Mouse (Mus musculus) frontal cortex, adult (tissue): ENCODE measurements at regions not wholly inside any gene's neighbourhood (a gene's known extent, or its start where the extent isn't known, plus 50 kb on each side); places are given as distances from the start of the nearest gene placed in this dataset.
A peak's percentile ranks its signal among the peaks of the same experiment; 100 is the strongest.

Source experiments
- ATAC-seq: cut with Nextera tagmentation; 2 replicates; pipeline ENCODE4 v1.9.2; 2017; ENCODE audit warnings: mild to moderate bottlenecking, moderate library complexity, mixed read lengths; ENCODE audit not compliant: low TSS enrichment

DNA sequence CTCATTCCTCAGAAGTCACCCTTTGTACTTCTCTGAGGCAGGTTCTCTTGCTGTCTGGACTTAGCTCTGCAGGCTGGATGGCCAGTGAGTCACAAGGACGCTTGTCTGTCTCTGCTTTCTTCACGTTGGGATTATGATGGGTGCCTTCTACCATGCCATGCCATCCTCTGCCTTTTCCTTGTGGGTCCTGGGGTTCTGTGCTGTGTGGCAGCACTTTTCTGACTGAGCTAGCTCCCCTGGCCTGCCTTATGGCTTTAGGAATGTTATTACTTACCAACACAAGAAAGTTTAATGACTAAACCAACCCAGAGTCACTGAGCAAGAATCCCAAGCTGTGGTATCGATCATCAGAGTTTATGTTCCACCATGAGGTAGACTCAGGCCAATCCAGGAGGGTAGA is 280.7 kb downstream of the Gm49356 start:
- no peak for ATAC-seq

DNA sequence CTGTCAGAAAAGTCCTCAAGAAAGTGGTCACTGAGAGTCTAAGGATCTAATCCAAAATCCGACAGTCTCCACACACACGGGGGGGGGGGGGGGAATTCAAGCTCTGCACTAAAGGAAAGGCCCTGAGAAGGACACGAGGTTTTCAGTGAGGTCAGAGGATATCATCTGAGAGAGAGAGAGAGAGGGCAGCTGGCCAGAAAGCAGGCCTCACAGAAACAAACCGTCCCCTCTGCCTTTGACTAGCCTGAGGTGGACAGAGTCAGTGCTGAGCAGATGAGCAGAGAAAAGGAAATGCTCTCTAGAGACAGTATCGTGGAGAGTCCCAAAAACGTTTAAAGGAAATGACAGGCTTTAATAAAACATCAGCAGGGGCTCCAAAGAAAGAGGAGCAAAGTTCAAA is 282.0 kb downstream of the Gm49356 start:
- no peak for ATAC-seq

DNA sequence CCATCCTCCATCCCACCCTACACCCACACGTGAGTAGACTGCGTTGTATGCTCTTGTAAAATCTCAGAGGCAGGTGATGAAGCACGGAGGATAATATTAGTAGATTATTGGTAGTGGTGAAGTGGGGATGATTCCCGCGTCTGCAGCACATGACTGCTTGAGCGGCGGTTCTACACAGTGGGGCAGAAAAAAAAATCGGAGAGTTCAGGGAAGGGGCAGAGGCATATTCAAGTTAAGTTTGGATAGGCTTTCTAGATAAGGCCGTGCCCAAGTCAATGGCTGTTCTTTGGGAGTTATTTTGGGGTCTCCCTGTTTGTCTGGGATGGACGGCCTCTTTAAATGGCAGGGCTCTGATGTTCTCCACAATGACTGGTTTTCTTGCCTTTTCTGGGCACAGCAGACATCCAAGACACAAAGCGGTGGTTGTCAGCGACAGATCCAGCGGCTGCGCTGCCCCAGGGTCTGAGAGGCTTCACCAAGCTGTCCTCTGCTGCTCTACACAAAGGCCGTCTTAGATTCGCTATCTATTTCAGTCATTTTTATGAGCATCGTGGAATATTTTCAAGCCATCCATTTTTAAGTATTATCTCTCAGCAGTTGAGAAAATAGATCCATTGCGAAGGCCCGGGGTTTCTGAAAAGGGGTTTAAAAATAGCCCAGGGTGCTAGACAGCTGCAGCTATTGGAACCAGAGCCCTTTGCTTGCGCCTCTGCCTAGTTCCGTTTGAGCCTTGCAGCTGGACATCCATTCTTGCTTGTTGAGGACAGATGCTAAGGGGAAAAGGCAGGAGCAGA is 284.6 kb downstream of the Gm49356 start:
- peak; percentile 74 for ATAC-seq

DNA sequence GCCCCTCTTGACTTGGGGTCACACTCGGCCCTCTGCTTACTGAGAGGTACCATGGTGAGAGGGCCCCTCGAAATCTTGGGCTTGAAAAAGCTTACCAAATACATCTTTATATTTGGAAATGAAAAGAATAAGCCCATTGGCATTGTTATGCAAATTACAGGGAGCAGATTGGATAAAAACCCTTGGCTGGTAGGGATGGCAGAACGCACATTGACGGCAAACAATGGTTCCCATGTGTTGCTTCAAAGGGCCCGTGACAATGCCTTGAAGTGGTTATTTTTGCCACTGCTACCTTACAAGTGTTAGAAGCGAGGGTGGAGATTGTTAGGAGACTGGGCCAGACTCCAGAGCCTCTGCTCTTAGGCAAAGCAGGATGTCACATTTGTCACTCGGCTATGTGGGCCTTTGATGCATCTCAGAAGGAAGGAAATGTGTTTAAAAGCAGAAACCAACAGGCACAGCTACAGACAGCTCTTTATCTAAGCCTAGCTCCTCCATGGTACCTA is 285.2 kb downstream of the Gm49356 start:
- peak; percentile 57 for ATAC-seq

DNA sequence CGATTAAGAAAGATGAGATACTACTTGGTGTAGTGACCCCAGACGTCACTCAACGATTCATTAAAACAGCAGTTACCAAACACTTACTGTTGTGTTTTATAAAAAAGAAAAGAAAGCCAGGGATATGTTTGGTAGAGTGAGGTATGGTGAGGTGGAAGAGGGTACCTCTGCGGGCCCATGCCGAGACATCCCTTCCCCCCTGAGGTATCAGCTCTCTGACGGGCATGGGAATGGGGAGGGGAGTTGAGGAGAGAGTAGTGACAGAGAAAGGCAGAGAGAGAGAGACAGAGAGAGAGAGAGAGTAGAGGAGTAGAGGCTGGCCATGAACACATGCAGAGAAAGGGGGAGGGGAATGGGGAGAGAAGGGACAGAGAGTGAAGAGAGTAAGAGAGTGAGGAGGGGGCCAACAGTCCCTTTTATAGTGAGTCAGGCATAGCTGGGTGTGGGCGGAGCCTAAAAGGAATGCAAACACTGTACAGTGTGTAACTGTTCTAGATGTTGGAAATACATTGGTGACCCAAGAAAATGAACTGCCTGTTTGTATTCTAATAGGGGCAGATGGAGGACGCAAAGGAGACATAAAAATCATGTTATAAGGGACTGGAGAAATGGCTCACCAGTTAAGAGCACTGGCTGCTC is 285.9 kb downstream of the Gm49356 start:
- no peak for ATAC-seq

DNA sequence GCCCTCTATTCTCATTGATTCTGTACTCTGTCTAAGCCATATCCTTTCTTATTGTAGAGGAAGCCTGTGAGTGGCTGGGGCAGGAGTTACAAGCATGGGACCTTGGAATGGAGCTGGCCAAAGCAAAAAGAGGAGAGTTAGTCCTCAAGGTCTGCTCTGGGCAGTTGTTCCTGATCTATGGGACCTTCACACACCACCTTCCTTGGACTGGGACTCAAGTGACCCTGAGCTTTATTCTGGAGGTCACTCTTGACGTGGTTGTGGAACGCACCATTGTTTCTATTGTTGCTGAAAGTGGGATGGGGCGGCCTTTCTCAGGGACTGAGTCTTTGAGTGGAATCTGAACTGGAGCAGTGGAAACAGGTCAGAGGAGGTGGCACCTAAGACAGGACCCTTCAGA is 291.0 kb downstream of the Gm49356 start:
- ATAC-seq, result no peak

DNA sequence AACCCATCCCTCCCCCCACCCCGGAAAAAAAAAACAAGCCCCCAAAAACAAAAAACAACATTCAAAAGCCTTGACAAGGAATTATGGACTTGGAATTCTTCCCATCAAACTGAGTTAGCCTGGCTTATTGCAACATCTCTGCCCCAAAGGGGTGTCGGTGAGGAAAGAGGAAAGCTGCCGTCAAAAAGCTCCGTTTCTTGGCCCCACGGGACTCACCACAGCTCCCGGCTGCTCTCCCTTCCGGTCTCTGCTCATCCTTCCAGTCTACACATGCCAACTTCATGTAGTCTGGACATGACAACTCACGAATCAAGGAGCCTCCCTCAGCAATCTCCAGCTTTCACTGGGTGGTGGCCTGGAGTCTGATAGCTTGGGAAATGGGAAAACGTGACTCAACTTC is 295.4 kb downstream of the Gm49356 start:
- no peak for ATAC-seq

DNA sequence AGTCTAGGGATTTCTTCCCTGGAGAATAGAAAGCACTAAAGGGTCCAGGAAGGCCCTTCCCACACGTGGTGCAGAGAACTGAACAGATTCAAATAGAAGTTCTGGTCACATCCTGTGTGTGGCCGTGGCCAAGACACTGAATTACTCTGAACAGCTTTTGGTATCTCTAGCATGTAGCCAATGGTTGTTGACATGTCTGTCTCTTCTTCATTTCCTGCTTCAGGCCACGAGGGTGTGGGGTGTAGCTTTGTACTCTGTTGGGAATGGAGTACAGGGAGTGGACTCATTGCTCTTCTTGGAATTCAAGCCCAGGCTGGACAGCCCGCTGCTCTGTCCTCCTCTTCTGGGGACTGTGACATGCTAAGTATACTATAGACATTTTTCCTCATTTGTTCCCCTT is 298.5 kb downstream of the Gm49356 start:
- ATAC-seq, result no peak

DNA sequence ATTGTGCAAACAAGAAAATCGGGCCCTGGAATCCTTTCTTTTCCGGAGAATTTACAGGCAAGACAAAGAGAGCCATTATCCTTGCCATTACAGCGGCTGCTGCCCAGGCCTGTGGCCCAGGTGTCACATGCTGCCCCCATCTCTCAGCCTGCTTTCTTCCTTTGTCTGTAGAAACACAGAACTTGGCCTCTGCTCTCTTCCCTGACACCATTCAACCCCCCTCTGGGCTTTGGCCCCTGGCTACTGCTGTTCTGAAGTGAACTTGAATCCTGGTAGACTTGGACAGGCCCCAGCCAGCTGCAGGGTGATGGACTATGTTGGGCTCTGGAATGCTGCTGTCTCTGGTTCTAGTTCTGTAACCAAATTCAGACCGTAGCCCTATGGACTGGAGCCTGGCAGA is 299.3 kb downstream of the Gm49356 start:
- ATAC-seq, result peak; percentile 65

DNA sequence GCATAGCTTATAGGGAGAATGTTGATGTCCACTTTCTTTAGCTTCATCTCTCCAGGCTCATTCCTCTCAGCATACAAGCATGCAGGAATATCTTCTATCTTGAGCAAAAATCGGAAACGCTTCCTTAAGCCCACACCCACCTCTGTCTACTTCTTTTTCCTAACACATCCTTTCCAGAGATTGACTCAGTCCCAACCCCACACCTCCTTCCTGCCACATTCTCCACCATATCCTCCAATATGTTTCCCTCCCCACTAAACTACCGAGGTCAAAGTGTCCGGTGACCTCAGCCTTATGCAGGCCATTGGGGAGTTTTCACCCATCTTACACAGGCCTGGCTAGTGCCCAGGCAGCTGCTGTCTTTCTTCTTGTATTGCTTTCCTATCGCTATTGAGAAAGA is 301.4 kb downstream of the Gm49356 start:
- no peak for ATAC-seq

DNA sequence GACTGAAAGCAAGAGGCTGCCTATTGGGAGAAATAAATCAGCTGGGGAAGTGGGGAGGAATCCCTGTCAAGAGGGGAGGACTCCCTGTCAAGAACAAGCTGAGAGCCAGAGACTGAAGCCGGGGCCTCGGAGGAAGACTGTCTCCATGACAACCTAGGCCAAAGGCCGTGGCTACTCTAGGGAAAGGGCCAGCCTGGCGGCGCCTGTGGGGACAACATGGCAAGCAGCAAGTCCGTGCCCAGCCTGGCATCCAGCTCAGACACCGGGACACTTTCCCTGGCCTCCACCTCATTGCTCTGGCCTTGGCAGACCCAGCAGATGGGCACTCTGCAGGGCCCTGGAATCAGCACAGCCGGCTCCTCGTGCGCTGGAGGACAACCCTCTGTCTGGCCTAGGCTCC is 305.3 kb downstream of the Gm49356 start:
- ATAC-seq, result peak; percentile 41

DNA sequence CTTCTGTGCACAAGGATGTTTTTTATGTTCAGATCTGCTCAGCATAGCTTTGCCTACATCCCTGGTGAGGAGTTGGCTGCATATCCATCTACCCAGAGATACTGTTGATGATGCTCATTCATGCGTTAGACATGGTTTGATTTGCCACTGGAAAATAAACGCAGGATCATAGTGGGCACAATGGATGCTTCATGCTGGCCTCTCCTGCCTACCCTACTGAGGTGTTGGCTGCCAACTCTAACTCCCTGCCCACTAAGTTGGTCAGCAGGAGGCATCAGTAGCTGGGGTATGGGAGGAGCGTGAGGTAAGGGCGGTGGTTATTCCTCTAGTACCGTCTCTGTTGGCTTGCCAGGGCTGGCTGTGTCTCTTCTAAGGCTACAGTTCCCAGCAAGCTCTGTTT is 307.3 kb downstream of the Gm49356 start:
- ATAC-seq, result no peak

DNA sequence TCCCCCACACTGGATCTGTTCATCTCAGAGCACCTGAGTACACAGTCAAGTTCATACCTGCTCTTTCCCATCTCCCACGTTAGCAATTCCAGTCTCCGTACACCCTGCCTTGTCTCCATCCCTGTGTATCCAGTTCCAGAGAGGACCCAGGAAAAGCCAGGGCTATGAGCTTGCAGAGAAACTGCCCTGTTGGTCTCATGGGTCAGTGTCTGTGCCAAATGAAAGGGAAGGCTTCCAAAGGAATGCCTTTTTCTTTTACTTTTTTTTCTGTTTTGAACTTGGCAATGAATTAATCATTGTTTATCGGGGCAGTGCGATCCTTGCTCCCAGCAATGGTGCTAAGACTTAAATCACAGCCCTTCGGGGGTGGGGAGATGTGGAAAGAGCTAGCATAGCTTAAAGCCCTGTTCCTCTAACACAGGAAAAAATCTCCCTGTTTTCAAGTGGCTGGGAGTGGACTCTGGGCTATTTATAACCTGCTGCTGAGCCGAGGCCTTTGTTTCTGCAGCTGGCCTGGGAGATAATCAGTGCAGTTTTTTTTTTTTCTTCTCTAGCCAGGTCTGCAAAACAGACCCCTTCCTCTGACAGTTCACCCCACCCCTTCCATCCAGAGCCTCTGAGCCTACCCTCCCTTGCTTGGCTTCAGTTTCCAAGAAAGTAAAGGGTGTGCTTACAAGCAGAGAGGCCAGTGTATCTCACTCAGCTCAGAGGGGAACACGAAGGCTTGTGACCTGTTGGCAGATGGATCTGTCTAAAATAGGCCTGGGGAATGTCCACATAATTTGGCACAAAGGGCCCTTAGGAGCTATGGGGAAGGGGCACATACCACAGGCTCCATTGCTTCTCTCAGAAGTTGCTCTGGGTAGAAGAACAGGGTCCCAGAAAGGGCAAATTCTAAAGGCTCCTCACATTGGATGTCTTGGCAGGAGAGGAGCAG is 308.6 kb downstream of the Gm49356 start:
- ATAC-seq, result peak; percentile 64

DNA sequence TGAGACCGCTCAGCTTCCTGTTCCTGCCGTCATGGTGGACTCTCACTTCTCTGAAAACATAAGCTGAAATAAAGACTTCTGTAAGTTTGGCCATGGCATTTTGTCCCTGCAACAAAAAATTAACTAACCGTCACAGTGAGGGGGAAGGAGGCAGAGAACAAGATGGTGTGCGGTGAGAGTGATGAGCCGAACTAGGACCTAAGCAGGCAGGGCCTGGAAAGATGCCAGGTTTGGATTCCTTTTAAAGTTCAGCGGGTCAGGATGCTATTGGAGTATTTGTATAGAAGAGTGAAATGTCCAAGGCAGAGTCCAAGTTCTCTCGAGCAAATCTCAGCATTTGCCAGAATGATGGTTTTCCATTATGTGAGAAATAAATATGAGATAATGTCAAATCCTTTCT is 312.3 kb downstream of the Gm49356 start:
- no peak for ATAC-seq

DNA sequence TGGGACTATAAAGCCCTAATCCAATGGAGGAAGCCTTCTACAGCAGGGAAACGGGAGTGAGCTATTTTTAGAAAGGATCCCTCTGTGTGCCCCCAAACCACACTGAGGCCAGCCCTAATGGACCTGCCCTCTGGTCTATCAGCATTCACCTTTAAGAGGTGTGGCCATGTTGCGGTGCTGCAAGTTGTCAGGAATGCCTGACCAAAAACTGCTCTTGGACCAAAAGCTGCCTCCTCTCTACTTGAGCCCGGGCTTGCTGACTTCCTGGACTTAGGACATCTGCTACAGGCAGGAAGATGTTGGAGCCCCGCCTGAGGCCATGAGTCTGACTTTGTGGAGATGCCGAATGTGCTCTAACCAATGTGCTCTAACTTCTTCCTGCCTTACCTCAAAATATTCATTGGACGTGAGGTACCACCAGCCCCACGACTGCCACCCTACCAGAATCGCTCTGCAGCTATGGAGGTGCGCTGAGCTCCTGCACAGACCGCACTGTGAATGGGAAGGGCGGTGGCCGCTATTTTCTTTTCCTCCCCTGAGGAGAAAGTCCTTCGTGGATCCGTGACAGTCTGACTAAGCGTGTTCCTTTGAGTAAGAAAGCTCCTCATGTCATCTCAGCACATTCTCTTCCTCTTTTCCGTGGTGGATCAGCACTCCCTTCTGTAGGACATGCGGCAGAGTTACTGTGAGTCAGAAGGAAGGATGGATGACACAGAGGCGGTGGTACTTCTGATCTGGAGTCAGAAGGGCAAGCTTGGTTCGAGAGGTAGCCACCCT is 313.0 kb downstream of the Gm49356 start:
- ATAC-seq, result no peak

DNA sequence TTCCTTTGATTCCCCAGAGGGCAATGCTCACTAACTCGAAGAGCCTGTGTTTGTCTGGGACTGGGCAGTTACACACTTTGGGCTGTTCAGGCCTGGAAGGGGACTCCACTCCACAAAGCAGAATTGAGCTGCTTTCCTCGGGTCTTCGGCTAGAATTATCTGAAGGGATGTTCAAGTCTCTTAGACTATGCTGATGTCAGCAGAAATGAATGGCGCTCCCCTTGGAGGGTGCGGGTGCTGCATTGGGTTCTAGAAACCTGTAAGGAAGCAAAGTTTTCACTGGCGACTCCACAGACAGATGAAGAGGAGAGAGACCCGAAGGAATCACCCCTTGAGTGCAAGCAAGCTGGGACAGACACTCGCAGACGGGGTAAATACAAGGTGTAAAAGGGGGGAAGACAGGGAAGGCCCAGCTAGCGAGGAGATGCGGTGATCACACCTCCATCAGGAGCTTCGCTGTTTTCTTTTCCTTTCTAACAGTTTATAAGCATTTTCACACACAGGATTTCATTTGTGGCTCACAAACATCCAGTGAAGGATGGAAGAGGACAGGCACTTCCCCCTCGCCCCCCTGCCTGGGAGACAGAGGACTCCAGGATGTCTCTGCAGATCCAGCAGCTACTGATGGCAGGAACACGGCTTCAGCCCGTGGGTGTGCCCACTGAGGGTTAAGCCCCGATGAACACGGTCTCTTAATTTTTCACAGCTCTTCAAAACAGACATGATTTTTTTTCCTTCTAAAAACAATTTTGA is 314.2 kb downstream of the Gm49356 start:
- no peak for ATAC-seq

DNA sequence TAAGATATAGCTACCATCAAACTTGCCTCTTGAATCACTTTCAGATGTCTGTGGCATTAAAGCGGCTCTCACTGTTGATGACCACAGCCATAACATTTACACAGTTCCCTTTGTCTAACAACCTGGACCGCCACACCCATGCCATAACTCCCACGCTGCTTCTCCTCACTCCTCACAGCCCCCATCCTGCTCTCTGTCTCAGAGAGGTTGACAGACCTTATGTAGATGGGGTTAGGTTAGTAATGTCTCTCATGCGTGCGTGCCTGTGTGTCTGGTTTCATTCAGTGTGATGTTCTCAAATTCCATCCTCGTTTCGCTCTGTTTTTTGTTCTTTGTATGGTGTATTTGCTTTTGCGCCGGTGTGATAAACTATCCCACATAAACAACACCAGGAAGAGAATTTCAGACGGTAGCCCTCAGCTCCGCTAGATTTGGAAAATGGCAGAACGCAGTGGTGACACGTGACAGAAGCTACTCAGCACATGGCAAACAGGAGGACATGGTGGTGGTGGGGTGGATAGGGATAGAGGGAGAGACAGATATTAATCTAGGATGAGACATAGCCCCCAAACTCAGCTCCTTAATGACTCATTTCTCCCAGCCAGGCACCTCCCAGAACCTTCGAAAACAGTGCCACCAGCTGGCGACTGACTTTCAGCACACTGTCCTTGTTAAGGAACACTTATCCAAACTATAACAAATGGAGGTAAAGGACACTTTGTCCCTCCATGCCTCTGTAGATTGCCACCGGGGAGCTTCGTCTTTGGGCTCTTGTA is 314.9 kb downstream of the Gm49356 start:
- ATAC-seq, result no peak; the same call in 1 of the 2 replicates

DNA sequence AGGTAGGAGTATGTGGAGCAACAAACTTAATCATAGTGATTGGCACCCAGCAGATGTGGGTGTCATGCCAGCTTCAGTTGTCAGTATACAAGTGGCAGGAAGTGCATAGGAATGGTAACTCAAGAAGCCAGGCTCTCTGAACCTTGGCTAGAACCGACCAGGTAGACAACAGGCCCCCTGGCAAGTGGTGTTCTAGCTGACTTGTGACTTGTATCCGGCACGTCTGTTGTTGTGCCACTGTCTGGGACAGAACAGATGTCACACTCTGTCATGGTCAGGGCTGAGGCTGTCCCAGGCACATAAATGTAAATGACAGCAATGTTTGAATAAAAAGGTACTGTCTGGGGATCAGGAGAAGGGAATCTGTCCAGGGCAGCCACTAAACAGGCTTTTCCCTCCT is 316.0 kb downstream of the Gm49356 start:
- no peak for ATAC-seq

DNA sequence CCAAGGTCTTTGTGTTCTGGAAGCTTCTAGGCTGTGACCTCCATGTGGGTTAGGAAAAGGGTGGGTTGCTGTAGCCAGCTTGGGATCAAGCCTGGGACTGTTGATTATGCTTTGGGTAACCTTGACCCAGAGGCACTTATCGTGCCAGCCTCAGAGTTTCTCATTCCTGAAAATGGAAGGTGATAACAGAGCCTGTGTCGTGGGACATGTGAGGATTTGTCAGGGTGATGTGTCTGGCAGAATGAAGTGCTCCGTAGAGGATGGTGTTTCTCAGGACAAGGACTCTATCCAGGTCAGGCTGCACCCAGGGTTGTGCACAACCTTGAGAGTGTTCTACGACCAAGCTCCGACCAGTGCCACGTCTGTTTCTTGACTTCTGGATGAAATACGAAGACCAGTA is 316.4 kb downstream of the Gm49356 start:
- no peak for ATAC-seq

DNA sequence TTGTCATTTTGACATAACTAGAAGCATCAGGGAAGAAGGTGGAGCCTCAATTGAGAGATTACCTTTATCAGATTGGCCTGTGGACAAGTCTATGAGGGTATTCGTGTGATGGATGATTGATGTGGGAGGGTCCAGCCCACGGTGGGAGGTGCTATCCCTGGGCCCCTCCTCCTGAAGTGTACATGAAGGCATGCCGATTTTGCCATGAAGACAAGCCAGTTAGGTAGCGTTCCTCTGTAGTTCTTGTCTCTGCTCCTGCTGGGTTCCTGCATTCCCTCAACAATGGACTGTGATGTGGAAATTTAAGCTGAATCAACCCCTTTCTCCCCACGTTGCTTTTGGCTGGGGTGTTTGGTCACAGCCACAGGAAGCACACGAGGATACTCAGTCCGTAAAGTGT is 317.5 kb downstream of the Gm49356 start:
- ATAC-seq, result no peak
